Mouse (Mus musculus) frontal cortex, postnatal 36 days (tissue): Measurements from ENCODE around the gene Inpp4a.
A peak's percentile ranks its signal among the peaks of the same experiment; 100 is the strongest.

ENCODE experiments used
- DNase-seq, 2 experiments: peaks; one replicate each; pipeline ENCODE4 v3.0.0; 2022; ENCODE audit warnings: low spot score in 2 of 2

The Inpp4a gene

GRCm38 (mm10) chr1:37356305-37356704, 56.6 kb downstream of the Inpp4a start:
- DNase-seq: no peak

GRCm38 (mm10) chr1:37357173-37357572, 57.5 kb downstream of the Inpp4a start:
- DNase-seq: no peak

- peak in 1 of 2 experiments; percentile 31 for DNase-seq
Observed at GRCm38 (mm10) chr1:37358621-37359020, 59.0 kb downstream of the Inpp4a start.

- no peak for DNase-seq
Observed at GRCm38 (mm10) chr1:37359395-37360092, 59.9 kb downstream of the Inpp4a start.

GRCm38 (mm10) chr1:37360781-37361180, 61.1 kb downstream of the Inpp4a start:
- no peak for DNase-seq

- no peak for DNase-seq
Observed at GRCm38 (mm10) chr1:37362721-37363120, 63.1 kb downstream of the Inpp4a start.

- peak; percentile 77 to 88 for DNase-seq
Observed at GRCm38 (mm10) chr1:37368125-37368524, 68.5 kb downstream of the Inpp4a start.

GRCm38 (mm10) chr1:37368768-37369385, 69.2 kb downstream of the Inpp4a start:
- DNase-seq: peak in 1 of 2 experiments; percentile 51

- no peak for DNase-seq
Observed at GRCm38 (mm10) chr1:37376177-37376576, 76.5 kb downstream of the Inpp4a start.

- DNase-seq: no peak
Observed at GRCm38 (mm10) chr1:37376751-37377150, 77.1 kb downstream of the Inpp4a start.

GRCm38 (mm10) chr1:37378095-37378494, 78.4 kb downstream of the Inpp4a start:
- DNase-seq: no peak

GRCm38 (mm10) chr1:37379536-37379935, 79.9 kb downstream of the Inpp4a start:
- DNase-seq: no peak

- no peak for DNase-seq
Observed at GRCm38 (mm10) chr1:37380913-37381312, 81.2 kb downstream of the Inpp4a start.

GRCm38 (mm10) chr1:37384304-37384703, 84.6 kb downstream of the Inpp4a start:
- DNase-seq: no peak

GRCm38 (mm10) chr1:37386448-37386971, 86.8 kb downstream of the Inpp4a start:
- DNase-seq: no peak

- peak; percentile 32 to 54 for DNase-seq
Observed at GRCm38 (mm10) chr1:37393174-37393573, 93.5 kb downstream of the Inpp4a start.

GRCm38 (mm10) chr1:37396481-37396880, 96.8 kb downstream of the Inpp4a start:
- no peak for DNase-seq

- no peak for DNase-seq
Observed at GRCm38 (mm10) chr1:37398961-37399360, 99.3 kb downstream of the Inpp4a start.

GRCm38 (mm10) chr1:37399734-37400133, 100.1 kb downstream of the Inpp4a start:
- no peak for DNase-seq

GRCm38 (mm10) chr1:37401687-37402086, 102.0 kb downstream of the Inpp4a start:
- peak; percentile 50 to 69 for DNase-seq

GRCm38 (mm10) chr1:37405137-37405536, 105.5 kb downstream of the Inpp4a start:
- DNase-seq: no peak

- no peak for DNase-seq
Observed at GRCm38 (mm10) chr1:37407228-37407627, 107.6 kb downstream of the Inpp4a start.

GRCm38 (mm10) chr1:37408059-37408458, 108.4 kb downstream of the Inpp4a start:
- DNase-seq: no peak
